Mouse (Mus musculus) frontal cortex, adult 2 months (tissue): ENCODE measurements at regions not wholly inside any gene's neighbourhood (a gene's known extent, or its start where the extent isn't known, plus 50 kb on each side); places are given as distances from the start of the nearest gene placed in this dataset.

Experiments
- DNase-seq, 2 experiments: peaks; one replicate each; pipeline ENCODE4 v3.0.0; 2022; ENCODE audit warnings: low spot score in 1 of 2; ENCODE audit errors: extremely low spot score in 1 of 2

- DNase-seq = no peak
These were observed 1067.0 kb downstream of the Ttll7 start for GRCm38 (mm10) chr3:147919146-147919545.

DNA sequence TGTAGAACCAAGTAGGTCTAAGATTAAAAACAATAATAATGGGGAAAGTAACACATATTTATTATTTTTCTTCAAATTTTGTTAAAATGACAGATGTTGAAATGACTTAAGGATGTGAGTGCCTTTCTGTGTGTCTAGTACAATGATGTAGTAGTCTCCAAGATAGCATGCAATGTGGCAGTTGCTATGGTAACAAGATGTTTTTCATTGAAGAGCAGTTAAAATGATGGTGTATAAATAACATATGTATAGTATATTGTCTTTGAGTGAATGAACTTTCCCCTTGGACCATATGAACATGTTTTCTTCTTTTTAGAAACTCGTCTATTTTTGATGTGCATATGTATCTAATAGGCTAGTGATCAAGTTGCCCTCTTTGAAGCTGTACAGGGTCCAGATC is 1044.6 kb downstream of the Ttll7 start:
- peak in 1 of 2 experiments; percentile 6 for DNase-seq

- no peak for DNase-seq
These were observed 1039.5 kb downstream of the Ttll7 start for GRCm38 (mm10) chr3:147891682-147892081.

DNA sequence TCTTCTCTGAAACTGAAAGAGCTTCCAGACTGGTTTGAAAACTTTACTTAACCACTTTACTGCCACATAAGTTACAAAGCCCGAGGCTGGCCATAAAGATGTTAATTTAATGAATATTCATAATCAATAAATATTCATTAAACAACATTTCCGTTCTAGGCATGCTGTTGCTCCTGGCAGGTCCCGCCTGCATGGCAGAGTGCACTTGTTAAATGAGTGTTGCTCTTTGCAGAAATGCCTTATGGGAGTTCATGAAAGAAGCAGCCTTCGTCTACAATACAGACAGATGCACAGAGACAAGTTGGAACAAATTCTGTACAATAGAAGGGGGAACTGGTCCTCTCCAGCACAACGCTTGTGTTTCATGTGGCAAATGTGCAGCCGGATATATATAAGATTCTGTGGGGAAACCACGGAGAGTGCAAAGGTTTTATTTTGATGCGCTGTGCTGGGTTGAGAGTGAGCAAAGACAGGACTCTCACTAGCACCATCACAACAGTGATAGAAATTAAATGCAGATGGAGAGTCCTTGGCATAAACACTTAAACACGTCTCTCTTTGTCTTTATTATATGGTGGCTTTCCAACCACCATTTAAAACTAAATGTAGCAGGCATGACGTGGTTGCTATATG is 1034.2 kb downstream of the Ttll7 start:
- DNase-seq = no peak

- no peak for DNase-seq
These were observed 1030.9 kb downstream of the Ttll7 start for GRCm38 (mm10) chr3:147882936-147883645.

GRCm38 (mm10) chr3:147878690-147879089 is 1026.5 kb downstream of the Ttll7 start:
- DNase-seq = no peak

DNA sequence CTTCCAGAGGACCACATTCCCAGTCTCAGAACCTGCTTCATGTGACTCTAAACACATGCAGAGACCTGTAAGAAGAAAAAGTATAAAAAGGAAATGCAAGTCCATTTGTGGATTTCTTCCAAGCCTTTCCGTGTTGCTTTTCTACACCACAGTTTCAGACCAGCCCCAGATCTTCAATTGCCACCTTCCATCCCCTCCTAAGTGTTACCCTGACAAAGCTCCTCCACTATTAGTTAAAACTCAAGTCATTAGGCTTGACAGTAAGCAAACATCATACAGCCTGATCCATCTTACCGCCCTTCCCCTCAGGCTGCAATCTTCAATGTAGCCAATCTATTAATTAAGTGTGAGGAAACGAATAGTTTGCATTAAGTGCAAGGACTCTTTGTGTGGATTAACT is 1016.1 kb downstream of the Ttll7 start:
- no peak for DNase-seq

- no peak for DNase-seq
These were observed 1001.2 kb downstream of the Ttll7 start for GRCm38 (mm10) chr3:147853346-147853745.

- DNase-seq = peak in 1 of 2 experiments; percentile 4
These were observed 1000.7 kb downstream of the Ttll7 start for GRCm38 (mm10) chr3:147852830-147853229.

DNA sequence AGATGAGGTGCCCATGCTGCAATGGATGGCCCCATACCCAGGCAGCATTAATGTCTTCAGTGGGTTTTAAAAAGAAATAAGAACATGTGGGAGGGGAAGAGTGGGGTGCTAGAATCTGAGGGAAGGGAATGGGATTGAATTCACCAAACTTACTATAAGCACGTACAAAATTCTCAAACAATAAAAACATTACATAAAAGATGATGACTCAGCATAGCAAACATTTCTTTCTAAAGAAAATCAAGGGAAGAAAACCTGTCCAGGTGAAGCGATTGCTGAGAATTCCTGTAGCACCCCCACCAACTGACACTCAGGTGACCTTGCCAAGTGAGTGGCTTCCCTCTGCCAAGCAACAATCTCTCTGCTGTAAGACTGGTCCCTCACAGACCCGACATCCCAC is 989.2 kb downstream of the Ttll7 start:
- DNase-seq = no peak

DNA sequence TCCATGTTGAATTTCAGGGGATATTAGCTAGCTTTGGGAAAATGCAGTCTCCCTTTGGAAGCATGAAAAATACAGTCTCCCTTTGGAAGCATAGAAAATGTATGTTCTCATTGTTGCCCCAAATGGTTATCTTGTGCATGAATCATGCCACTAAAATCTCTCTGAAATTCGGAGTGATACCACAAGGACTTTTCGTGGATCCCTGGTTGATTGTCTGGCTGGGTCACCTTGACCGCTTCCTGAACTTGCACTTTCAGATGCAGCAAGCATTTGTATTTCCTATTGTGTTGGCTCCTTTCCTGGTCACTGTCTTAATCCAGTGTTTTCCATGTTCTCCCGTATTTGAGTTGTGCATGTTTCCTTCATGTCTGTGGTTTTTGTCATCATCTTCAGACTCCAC is 986.6 kb downstream of the Ttll7 start:
- no peak for DNase-seq

DNA sequence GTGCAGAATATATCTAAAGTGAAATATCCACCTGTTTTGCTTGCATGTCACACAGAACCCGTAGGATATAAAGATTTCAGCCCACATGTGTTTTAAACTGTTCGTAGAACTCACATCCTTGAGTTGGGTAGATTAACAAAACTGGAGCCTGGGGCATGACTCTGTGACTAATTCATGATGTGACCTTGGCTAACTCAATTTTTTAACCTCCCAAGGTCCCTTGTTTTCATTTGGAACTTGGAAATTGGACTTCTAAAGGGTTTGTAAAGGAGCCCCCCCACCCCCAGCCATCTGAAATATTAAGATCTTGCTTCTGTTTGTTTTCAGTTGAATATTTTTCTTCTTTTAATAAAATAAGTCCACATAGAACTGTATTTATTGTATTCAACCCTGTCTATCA is 983.5 kb downstream of the Ttll7 start:
- DNase-seq = no peak

DNA sequence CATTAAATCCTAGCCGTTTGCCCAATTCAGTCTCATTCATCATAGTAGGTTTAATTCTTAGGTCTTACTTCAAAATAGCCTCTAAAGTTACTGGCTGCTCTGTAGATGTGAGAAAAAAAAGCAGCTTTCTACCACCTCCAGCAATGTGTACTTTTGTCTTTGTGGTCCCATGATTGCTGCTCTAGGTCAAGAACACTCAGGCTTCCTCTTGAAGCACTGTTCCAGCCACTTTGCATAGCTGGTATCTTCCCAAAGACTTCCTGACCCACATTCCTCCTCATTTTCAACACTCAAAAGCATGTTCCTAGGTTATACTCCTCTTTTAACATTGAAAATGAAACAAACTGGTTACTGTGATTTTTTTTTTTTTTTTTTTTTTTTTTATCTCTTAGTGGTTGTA is 973.2 kb downstream of the Ttll7 start:
- no peak for DNase-seq

GRCm38 (mm10) chr3:147824451-147824850 is 972.3 kb downstream of the Ttll7 start:
- DNase-seq = no peak

GRCm38 (mm10) chr3:147814080-147814650 is 962.0 kb downstream of the Ttll7 start:
- DNase-seq = no peak

GRCm38 (mm10) chr3:147802546-147802945 is 950.4 kb downstream of the Ttll7 start:
- no peak for DNase-seq

DNA sequence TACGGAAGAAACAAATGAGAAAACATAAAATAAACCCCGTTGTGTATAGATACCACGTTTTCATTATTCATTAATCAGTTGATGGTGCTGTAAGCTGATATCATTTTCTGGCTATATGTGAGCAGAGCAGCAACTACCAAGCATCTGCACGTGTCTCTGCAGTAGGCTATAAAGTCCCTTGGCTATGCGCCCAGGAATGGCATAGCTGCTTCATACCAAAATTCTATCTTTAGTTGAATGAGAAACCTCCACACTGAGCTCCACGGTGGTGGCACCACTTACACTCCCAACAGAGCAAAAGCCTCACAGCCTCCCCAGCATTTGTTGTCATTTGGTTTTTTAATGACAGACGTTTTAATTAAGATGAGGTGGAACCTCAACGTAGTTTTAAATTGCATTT is 944.4 kb downstream of the Ttll7 start:
- peak; percentile 13 to 26 for DNase-seq

GRCm38 (mm10) chr3:147795116-147795515 is 942.9 kb downstream of the Ttll7 start:
- DNase-seq = no peak

DNA sequence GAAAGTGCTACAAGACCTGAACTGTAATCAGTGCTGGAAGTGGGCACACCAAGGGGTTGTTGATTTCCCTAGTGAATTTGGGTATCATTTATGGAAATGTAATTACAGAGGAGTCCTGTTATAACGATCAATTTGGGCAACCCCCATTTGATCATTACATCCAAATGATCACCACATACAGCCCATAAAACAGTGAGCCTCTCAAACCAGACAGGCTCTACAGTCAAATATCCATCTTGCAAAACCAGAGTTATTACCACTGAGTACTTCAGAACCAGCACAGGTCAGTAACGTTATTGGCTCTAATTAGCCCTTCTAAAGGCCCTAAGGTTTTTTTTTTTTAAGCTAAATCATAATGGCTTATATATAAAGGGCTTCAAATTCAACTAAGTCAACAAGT is 934.4 kb downstream of the Ttll7 start:
- DNase-seq = no peak

DNA sequence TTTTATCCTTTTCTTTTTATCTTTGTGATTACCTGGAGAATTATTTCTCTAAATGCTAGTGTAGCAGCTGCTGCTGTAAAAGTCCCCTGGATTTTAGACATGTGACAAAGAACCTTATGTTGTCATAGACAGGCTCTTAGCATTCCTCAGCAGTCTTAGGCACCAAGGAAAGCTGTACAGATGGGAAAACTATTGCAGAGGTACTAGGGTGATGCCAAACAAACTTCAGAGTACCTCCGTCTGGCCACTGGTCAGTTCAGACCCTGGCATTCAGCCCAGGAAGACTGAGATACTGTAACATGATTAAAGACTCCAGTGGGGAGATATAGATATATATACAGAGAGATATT is 898.6 kb downstream of the Ttll7 start:
- DNase-seq = no peak

GRCm38 (mm10) chr3:147749939-147750841 is 898.0 kb downstream of the Ttll7 start:
- DNase-seq = no peak
